Mouse (Mus musculus): ENCODE measurements around the gene Dnah7a. TPM values are rescaled to one million over a fixed set of nuclear protein-coding genes. Genes with fewer than 3 reads are reported as not detected.
"Not testable (repeated sequence)": the region's sequence is repeated elsewhere in the genome, so short reads cannot be mapped to it uniquely, and the experiment has no call there.

The Dnah7a gene
- total RNA-seq, 2 experiments from 2014 or later, result 0.02 to 0.05 TPM

- DNase-seq, result no peak
Measured at GRCm38 (mm10) chr1:53384085-53384688, 322.4 kb downstream of the Dnah7a start.

- no peak for DNase-seq
Measured at GRCm38 (mm10) chr1:53377731-53378130, 328.9 kb downstream of the Dnah7a start.

- DNase-seq, result not testable (repeated sequence)
Measured at GRCm38 (mm10) chr1:53375965-53376364, 330.6 kb downstream of the Dnah7a start.

- no peak for DNase-seq
Measured at GRCm38 (mm10) chr1:53358988-53359387, 347.6 kb downstream of the Dnah7a start.

GRCm38 (mm10) chr1:53352327-53353261, 354.0 kb downstream of the Dnah7a start, which contains the start of the genes Asdurf, Gm28551 and Asnsd1:
Gene Asdurf (minus strand): TSS chr1:53352619.
Gene Gm28551 (minus strand): TSS chr1:53352667.
Gene Asnsd1 (minus strand): TSS chr1:53352752.
- DNase-seq, result peak; percentile 99

Small RNAs within 50 kb of the gene (microRNA-seq; reads per million reads assigned to microRNA genes)
- 0 reads per million in 2 experiments for gene Gm25240

Other genes starting within 250 kb of the Dnah7a start
- gene Stk17b, start 78.4 kb upstream of the Dnah7a start, total RNA-seq (2021), result 10 to 100 TPM; 18.9 to 23.2 TPM

Measured in heart, postnatal 4 days (tissue).